Mouse (Mus musculus): ENCODE measurements around the gene Gm10197. TPM values are rescaled to one million over a fixed set of nuclear protein-coding genes. Genes with fewer than 3 reads are reported as not detected.

Gm10197 gene
- not detected in 2 replicates for polyA plus RNA-seq (2014; fragmentation: Nextera tagmentation; extraction: Ambion mirVana)

DNA sequence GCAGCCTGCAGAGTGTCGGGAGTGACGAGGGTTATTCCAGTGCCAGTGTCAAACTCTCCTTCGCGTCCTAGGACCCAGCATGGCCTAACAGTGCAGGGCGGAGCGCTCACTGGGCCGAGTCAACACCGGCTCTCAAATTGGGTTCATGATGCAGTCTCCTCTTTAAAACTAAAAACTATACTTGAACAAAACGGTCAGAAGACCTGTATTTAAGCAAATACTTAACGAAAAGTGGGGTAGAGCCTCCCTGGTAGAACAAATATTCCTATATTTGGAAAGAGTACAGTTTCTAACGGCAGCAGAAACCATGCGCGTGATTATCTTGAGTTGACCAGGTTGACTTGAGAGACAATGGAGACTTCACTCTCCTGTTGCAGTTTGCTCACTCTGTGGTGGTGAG, at the start of gene Gm10197:
Gene Gm10197 (minus strand): TSS at position 101 of the 400 bp plus-strand sequence.
- Histone ChIP-seq H3K4me2 (ENCODE audit: low read depth, low read length, severe bottlenecking) (no peak within 1 kb of the TSS), H3K9me3 (ENCODE audit: control insufficient read depth, low read length) (no peaks in the 10 kb centered on the region), H3K27me3 (ENCODE audit: control insufficient read depth, insufficient read depth, low read length) (no peaks in the 10 kb centered on the region), H3K4me3 (ENCODE audit: low read depth, low read length) (no peak within 1 kb of the TSS), H3K9ac (ENCODE audit: low read length) (no peak within 1 kb of the TSS), H3K4me1 (replicated peaks; ENCODE audit: control insufficient read depth, insufficient read depth, low read length) (no peaks in the 10 kb centered on the region), H3K27ac (ENCODE audit: low read depth, low read length) (no peak within 1 kb of the TSS), H3K36me3 (ENCODE audit: control insufficient read depth, insufficient read depth, low read length) (no peaks in the 10 kb centered on the region; the same call in 1 of the 2 replicates)
- WGBS, result 92% methylated on average over 13 of the region's 13 CpGs
- DNase-seq (ENCODE audit: low spot score), result no peak
- ATAC-seq (replicated peaks; ENCODE audit: low FRiP score), result no peak

DNA sequence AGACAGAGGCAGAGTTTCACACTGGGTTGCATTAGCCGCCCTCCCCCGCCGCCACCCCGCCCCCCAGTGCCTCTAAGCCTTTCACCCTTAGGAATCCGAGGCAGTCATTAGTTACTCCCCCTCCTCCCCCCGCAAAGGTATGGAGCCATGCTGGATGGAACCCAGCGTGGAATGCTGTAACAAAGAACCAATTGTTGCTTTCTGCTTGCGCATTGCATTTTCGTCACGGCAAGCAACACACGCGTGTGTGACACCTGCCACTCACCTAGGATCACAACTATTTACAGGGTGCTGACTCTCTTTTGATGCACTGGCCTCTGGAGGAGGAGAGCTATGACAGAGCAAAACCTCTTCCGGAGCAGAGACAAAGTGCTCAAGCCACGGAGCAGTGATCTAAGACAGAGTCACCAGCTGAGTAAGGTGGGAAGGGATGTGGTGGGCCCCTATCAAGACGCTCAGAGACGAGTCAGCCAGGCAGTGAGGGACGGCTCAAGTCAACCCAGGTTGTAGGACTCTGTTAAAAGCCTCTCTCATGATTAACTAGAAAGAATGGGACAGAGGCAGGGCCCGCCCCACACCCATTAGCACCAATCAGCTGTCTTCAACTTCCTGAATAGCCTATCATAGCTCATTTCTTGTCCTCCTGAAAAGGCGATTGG, 49.5 kb upstream of the Gm10197 start:
- no peaks in the 10 kb centered on the region; the same call in 1 of the 2 replicates for H3K4me1 ChIP-seq (replicated peaks; ENCODE audit: control insufficient read depth, insufficient read depth, low read length)
- ATAC-seq (replicated peaks; ENCODE audit: low FRiP score) (peak; percentile 96), DNase-seq (ENCODE audit: low spot score) (peak; percentile 82)
- H3K9ac ChIP-seq (ENCODE audit: low read length), result peak overlapping the region; percentile 69
- no peaks in the 10 kb centered on the region for H3K36me3 ChIP-seq (ENCODE audit: control insufficient read depth, insufficient read depth, low read length)
- no peaks in the 10 kb centered on the region for H3K9me3 ChIP-seq (ENCODE audit: control insufficient read depth, low read length)
- peak overlapping the region; percentile 77 for H3K27ac ChIP-seq (ENCODE audit: low read depth, low read length)
- H3K4me3 ChIP-seq (ENCODE audit: low read depth, low read length), result peak overlapping the region; percentile 42
- peak overlapping the region; percentile 81 for H3K4me2 ChIP-seq (ENCODE audit: low read depth, low read length, severe bottlenecking)
- no peaks in the 10 kb centered on the region; the same call in 1 of the 2 replicates for H3K27me3 ChIP-seq (ENCODE audit: control insufficient read depth, insufficient read depth, low read length)
- under 1% methylated on average over 19 of the region's 19 CpGs for WGBS

- no peak overlapping the region for H3K4me3 ChIP-seq (ENCODE audit: low read depth, low read length)
- H3K4me1 ChIP-seq (replicated peaks; ENCODE audit: control insufficient read depth, insufficient read depth, low read length), result no peaks in the 10 kb centered on the region; the same call in 1 of the 2 replicates
- DNase-seq (ENCODE audit: low spot score) (peak; percentile 82), ATAC-seq (replicated peaks; ENCODE audit: low FRiP score) (no peak)
- H3K27ac ChIP-seq (ENCODE audit: low read depth, low read length), result no peak overlapping the region
- no peak overlapping the region for H3K9ac ChIP-seq (ENCODE audit: low read length)
- H3K27me3 ChIP-seq (ENCODE audit: control insufficient read depth, insufficient read depth, low read length), result no peaks in the 10 kb centered on the region; the same call in 1 of the 2 replicates
- WGBS, result 51% methylated on average over 5 of the region's 5 CpGs
- H3K36me3 ChIP-seq (ENCODE audit: control insufficient read depth, insufficient read depth, low read length), result no peaks in the 10 kb centered on the region
- H3K4me2 ChIP-seq (ENCODE audit: low read depth, low read length, severe bottlenecking), result no peak overlapping the region
- no peaks in the 10 kb centered on the region for H3K9me3 ChIP-seq (ENCODE audit: control insufficient read depth, low read length)
Measured at GRCm38 (mm10) chr19:53419834-53420233, 48.3 kb upstream of the Gm10197 start.

- Histone ChIP-seq H3K4me2 (ENCODE audit: low read depth, low read length, severe bottlenecking) (no peak overlapping the region), H3K9me3 (ENCODE audit: control insufficient read depth, low read length) (no peaks in the 10 kb centered on the region), H3K4me3 (ENCODE audit: low read depth, low read length) (no peak overlapping the region), H3K27ac (ENCODE audit: low read depth, low read length) (no peak overlapping the region), H3K9ac (ENCODE audit: low read length) (no peak overlapping the region), H3K36me3 (ENCODE audit: control insufficient read depth, insufficient read depth, low read length) (no peaks in the 10 kb centered on the region), H3K4me1 (replicated peaks; ENCODE audit: control insufficient read depth, insufficient read depth, low read length) (no peaks in the 10 kb centered on the region; the same call in 1 of the 2 replicates), H3K27me3 (ENCODE audit: control insufficient read depth, insufficient read depth, low read length) (no peaks in the 10 kb centered on the region)
- WGBS, result 87% methylated on average over 17 of the region's 17 CpGs
- ATAC-seq (replicated peaks; ENCODE audit: low FRiP score) (no peak), DNase-seq (ENCODE audit: low spot score) (no peak)
Measured at GRCm38 (mm10) chr19:53415198-53415597, 43.6 kb upstream of the Gm10197 start.

DNA sequence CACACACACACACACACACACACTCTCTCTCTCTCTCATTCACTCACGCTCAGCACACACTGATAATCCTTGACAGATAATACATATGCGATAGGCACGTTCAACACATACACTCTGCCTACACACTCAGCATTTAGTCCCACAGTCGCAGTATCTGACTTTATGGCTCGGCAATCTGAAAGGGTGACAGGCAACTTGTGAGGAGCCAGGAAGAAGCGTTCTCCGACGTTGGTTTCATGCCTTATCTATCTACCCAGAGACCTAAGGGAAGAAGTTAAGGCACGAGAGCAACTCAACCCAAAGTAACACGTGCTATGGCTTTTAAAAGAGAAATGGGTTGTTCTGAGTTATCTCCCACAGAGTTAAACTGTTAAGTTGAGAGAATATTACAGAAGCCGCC, 43.1 kb upstream of the Gm10197 start:
- H3K27me3 ChIP-seq (ENCODE audit: control insufficient read depth, insufficient read depth, low read length), result no peaks in the 10 kb centered on the region
- DNase-seq (ENCODE audit: low spot score) (no peak), ATAC-seq (replicated peaks; ENCODE audit: low FRiP score) (no peak)
- H3K9me3 ChIP-seq (ENCODE audit: control insufficient read depth, low read length), result no peaks in the 10 kb centered on the region
- WGBS, result 91% methylated on average over 11 of the region's 11 CpGs
- H3K4me1 ChIP-seq (replicated peaks; ENCODE audit: control insufficient read depth, insufficient read depth, low read length), result no peaks in the 10 kb centered on the region; the same call in 1 of the 2 replicates
- no peak overlapping the region for H3K4me2 ChIP-seq (ENCODE audit: low read depth, low read length, severe bottlenecking)
- no peak overlapping the region for H3K4me3 ChIP-seq (ENCODE audit: low read depth, low read length)
- no peak overlapping the region for H3K9ac ChIP-seq (ENCODE audit: low read length)
- no peak overlapping the region for H3K27ac ChIP-seq (ENCODE audit: low read depth, low read length)
- H3K36me3 ChIP-seq (ENCODE audit: control insufficient read depth, insufficient read depth, low read length), result no peaks in the 10 kb centered on the region

GRCm38 (mm10) chr19:53413617-53414380, 42.2 kb upstream of the Gm10197 start:
- DNase-seq (ENCODE audit: low spot score) (no peak), ATAC-seq (replicated peaks; ENCODE audit: low FRiP score) (no peak)
- no peak overlapping the region for H3K4me2 ChIP-seq (ENCODE audit: low read depth, low read length, severe bottlenecking)
- H3K4me3 ChIP-seq (ENCODE audit: low read depth, low read length), result no peak overlapping the region
- no peak overlapping the region for H3K9ac ChIP-seq (ENCODE audit: low read length)
- no peaks in the 10 kb centered on the region; the same call in 1 of the 2 replicates for H3K4me1 ChIP-seq (replicated peaks; ENCODE audit: control insufficient read depth, insufficient read depth, low read length)
- no peaks in the 10 kb centered on the region for H3K36me3 ChIP-seq (ENCODE audit: control insufficient read depth, insufficient read depth, low read length)
- H3K9me3 ChIP-seq (ENCODE audit: control insufficient read depth, low read length), result no peaks in the 10 kb centered on the region
- no peaks in the 10 kb centered on the region for H3K27me3 ChIP-seq (ENCODE audit: control insufficient read depth, insufficient read depth, low read length)
- 89% methylated on average over 15 of the region's 15 CpGs for WGBS
- no peak overlapping the region for H3K27ac ChIP-seq (ENCODE audit: low read depth, low read length)

DNA sequence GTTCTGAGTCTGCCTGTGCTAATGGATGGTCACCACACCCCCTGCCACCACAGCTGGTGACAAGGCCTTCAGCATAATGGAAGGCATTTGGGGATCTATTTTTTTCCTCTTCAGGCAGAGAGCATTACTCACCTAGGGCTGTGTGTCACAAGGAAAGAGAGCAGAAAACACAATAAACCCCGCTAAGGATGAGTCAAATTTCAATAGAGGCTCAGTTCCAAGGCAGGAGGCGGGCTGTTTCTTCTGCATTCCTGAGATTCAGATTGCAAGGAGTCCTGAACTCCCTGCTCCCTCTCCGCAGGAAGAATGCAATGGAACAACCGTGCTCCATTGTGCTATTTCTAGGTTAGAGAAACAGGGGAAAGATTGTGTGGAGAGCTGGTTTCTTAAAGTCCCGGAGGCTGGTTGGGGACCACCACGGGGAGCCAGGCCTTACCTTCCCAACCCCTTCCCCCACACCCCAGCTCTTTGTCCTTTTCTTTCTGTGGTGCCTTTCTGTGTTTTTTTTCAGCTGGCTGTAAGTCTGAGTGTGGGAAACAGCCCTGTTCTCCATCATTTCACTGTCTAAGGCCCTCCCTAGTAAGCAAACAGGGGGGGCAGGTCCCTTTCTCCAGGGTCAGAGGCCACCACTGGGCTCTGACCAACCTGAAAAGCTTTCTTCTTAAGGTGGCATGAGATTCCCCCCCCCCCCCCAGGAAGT, 40.7 kb upstream of the Gm10197 start:
- DNase-seq (ENCODE audit: low spot score), result no peak
- Histone ChIP-seq H3K27ac (ENCODE audit: low read depth, low read length) (peak overlapping the region; percentile 12; the same call in 1 of the 2 replicates), H3K9me3 (ENCODE audit: control insufficient read depth, low read length) (no peaks in the 10 kb centered on the region), H3K9ac (ENCODE audit: low read length) (no peak overlapping the region), H3K27me3 (ENCODE audit: control insufficient read depth, insufficient read depth, low read length) (no peaks in the 10 kb centered on the region), H3K4me2 (ENCODE audit: low read depth, low read length, severe bottlenecking) (no peak overlapping the region), H3K36me3 (ENCODE audit: control insufficient read depth, insufficient read depth, low read length) (no peaks in the 10 kb centered on the region), H3K4me1 (replicated peaks; ENCODE audit: control insufficient read depth, insufficient read depth, low read length) (no peaks in the 10 kb centered on the region; the same call in 1 of the 2 replicates), H3K4me3 (ENCODE audit: low read depth, low read length) (no peak overlapping the region)
- WGBS, result 3% methylated on average over 6 of the region's 6 CpGs
- no peak; the same call in 1 of the 2 replicates for ATAC-seq (replicated peaks; ENCODE audit: low FRiP score)

- 66% methylated on average over 17 of the region's 17 CpGs for WGBS
- Histone ChIP-seq H3K4me1 (replicated peaks; ENCODE audit: control insufficient read depth, insufficient read depth, low read length) (no peaks in the 10 kb centered on the region; the same call in 1 of the 2 replicates), H3K36me3 (ENCODE audit: control insufficient read depth, insufficient read depth, low read length) (no peaks in the 10 kb centered on the region), H3K4me3 (ENCODE audit: low read depth, low read length) (no peak overlapping the region), H3K27me3 (ENCODE audit: control insufficient read depth, insufficient read depth, low read length) (no peaks in the 10 kb centered on the region), H3K9ac (ENCODE audit: low read length) (no peak overlapping the region), H3K27ac (ENCODE audit: low read depth, low read length) (no peak overlapping the region), H3K4me2 (ENCODE audit: low read depth, low read length, severe bottlenecking) (no peak overlapping the region), H3K9me3 (ENCODE audit: control insufficient read depth, low read length) (no peaks in the 10 kb centered on the region)
- no peak for DNase-seq (ENCODE audit: low spot score)
- no peak for ATAC-seq (replicated peaks; ENCODE audit: low FRiP score)
Measured at GRCm38 (mm10) chr19:53409663-53410307, 38.2 kb upstream of the Gm10197 start.

All from forebrain, embryonic 11.5 days (tissue).